Mouse (Mus musculus): ENCODE results near the gene Snrnp35.

GRCm38 (mm10) chr5:124515789-124516188 lies 32.9 kb downstream of the Snrnp35 start:
- TF ChIP-seq CTCF (IDR thresholded peaks at IDR 0.05; ENCODE audit: borderline replicate concordance, extremely low read depth, insufficient read depth, insufficient read length) = no peak
- no peak for TF ChIP-seq POLR2A (IDR thresholded peaks at IDR 0.05; ENCODE audit: borderline replicate concordance, extremely low read depth, insufficient read depth, insufficient read length, poor library complexity, severe bottlenecking)
